Mouse (Mus musculus) activated CD4-positive, CD25-positive, alpha-beta regulatory T cell, adult 9 weeks (primary cell): ENCODE measurements around the gene Ppp1ca. TPM values are rescaled to one million over a fixed set of nuclear protein-coding genes. Genes with fewer than 3 reads are reported as not detected.

Experiments used
- polyA plus RNA-seq: library from polyadenylated mRNA; unstranded; fragments of 100-300 nt; shearing (Covaris generic); gene quantifications from one replicate; pipeline ENCODE4 v1.2.1, GENCODE M21; 2017

Gene Ppp1ca
- polyA plus RNA-seq: 1,230 TPM

GRCm38 (mm10) chr19:4191528-4192250 is at the start of gene Ppp1ca:
TSS of gene Ppp1ca (plus strand) at chr19:4192065.

GRCm38 (mm10) chr19:4143759-4144268 is 48.1 kb upstream of the Ppp1ca start, which contains the start of gene Cabp4:
TSS of gene Cabp4 (minus strand) at chr19:4144033.

GRCm38 (mm10) chr19:4148491-4148806 is 43.4 kb upstream of the Ppp1ca start, which contains the start of gene Coro1b:
TSS of gene Coro1b (plus strand) at chr19:4148619.

GRCm38 (mm10) chr19:4153232-4153654 is 38.6 kb upstream of the Ppp1ca start, which contains the start of gene Ptprcap:
TSS of gene Ptprcap (plus strand) at chr19:4153604.

GRCm38 (mm10) chr19:4162646-4163542 is 29.0 kb upstream of the Ppp1ca start, which contains the start of gene Rps6kb2:
TSS of gene Rps6kb2 (minus strand) at chr19:4163354.

GRCm38 (mm10) chr19:4175368-4175947 is 16.4 kb upstream of the Ppp1ca start, which contains the start of gene Carns1:
TSS of gene Carns1 (minus strand) at chr19:4175479.

GRCm38 (mm10) chr19:4190831-4191334 is 982 bp upstream of the Ppp1ca start, which contains the start of gene Tbc1d10c:
TSS of gene Tbc1d10c (minus strand) at chr19:4191284.

GRCm38 (mm10) chr19:4201291-4201909 is 9.5 kb downstream of the Ppp1ca start, which contains the start of gene Rad9a:
TSS of gene Rad9a (minus strand) at chr19:4201662.

GRCm38 (mm10) chr19:4214071-4214770 is 22.4 kb downstream of the Ppp1ca start, which contains the start of the genes Clcf1 and AC109138.7:
TSS of gene Clcf1 (plus strand) at chr19:4214238.
TSS of gene AC109138.7 (plus strand) at chr19:4214357.

GRCm38 (mm10) chr19:4231253-4232185 is 39.7 kb downstream of the Ppp1ca start, which contains the start of gene Pold4:
TSS of gene Pold4 (plus strand) at chr19:4231899.

Other genes with a start within 250 kb of the Ppp1ca start
- gene Aldh3b3, start 233.4 kb upstream of the Ppp1ca start, polyA plus RNA-seq: not detected
- gene Aldh3b2, start 219.7 kb upstream of the Ppp1ca start, polyA plus RNA-seq: not detected
- gene Acy3, start 205.5 kb upstream of the Ppp1ca start, polyA plus RNA-seq: 0.40 TPM
- 0.16 TPM for gene Tbx10, start 199.3 kb upstream of the Ppp1ca start, polyA plus RNA-seq
- 8.7 TPM for gene Nudt8, start 191.5 kb upstream of the Ppp1ca start, polyA plus RNA-seq
- 1.8 TPM for gene Gm49405, start 191.4 kb upstream of the Ppp1ca start, polyA plus RNA-seq
- gene Doc2g, start 188.8 kb upstream of the Ppp1ca start, polyA plus RNA-seq: 1.7 TPM
- 155 TPM for gene Ndufv1, start 179.3 kb upstream of the Ppp1ca start, polyA plus RNA-seq
- gene Gstp1, start 154.1 kb upstream of the Ppp1ca start, polyA plus RNA-seq: 631 TPM
- 3.4 TPM for gene Gstp2, start 146.0 kb upstream of the Ppp1ca start, polyA plus RNA-seq
- gene Gstp3, start 132.5 kb upstream of the Ppp1ca start, polyA plus RNA-seq: 112 TPM
- gene Cabp2, start 110.5 kb upstream of the Ppp1ca start, polyA plus RNA-seq: not detected
- gene Cdk2ap2, start 94.9 kb upstream of the Ppp1ca start, polyA plus RNA-seq: 956 TPM
- 367 TPM for gene Pitpnm1, start 92.1 kb upstream of the Ppp1ca start, polyA plus RNA-seq
- gene Aip, start 66.2 kb upstream of the Ppp1ca start, polyA plus RNA-seq: 206 TPM
- gene Gpr152, start 52.3 kb upstream of the Ppp1ca start, polyA plus RNA-seq: 0.07 TPM
- gene Cabp4, start 48.0 kb upstream of the Ppp1ca start, polyA plus RNA-seq: 0.39 TPM
- 477 TPM for gene Coro1b, start 43.4 kb upstream of the Ppp1ca start, polyA plus RNA-seq
- gene Ptprcap, start 38.5 kb upstream of the Ppp1ca start, polyA plus RNA-seq: 1,844 TPM
- 49.2 TPM for gene Rps6kb2, start 28.7 kb upstream of the Ppp1ca start, polyA plus RNA-seq
- 6.9 TPM for gene Carns1, start 16.6 kb upstream of the Ppp1ca start, polyA plus RNA-seq
- 832 TPM for gene Tbc1d10c, start 781 bp upstream of the Ppp1ca start, polyA plus RNA-seq
- gene Rad9a, start 9.6 kb downstream of the Ppp1ca start, polyA plus RNA-seq: 81.5 TPM
- 24.8 TPM for gene Clcf1, start 22.2 kb downstream of the Ppp1ca start, polyA plus RNA-seq
- gene AC109138.7, start 22.3 kb downstream of the Ppp1ca start, polyA plus RNA-seq: not detected
- 138 TPM for gene Pold4, start 39.8 kb downstream of the Ppp1ca start, polyA plus RNA-seq
- 1.1 TPM for gene Ssh3, start 77.1 kb downstream of the Ppp1ca start, polyA plus RNA-seq
- 5.1 TPM for gene Ankrd13d, start 91.1 kb downstream of the Ppp1ca start, polyA plus RNA-seq
- 58.4 TPM for gene Grk2, start 114.2 kb downstream of the Ppp1ca start, polyA plus RNA-seq
- gene Kdm2a, start 206.2 kb downstream of the Ppp1ca start, polyA plus RNA-seq: 48.9 TPM
- 5.5 TPM for gene Rhod, start 247.4 kb downstream of the Ppp1ca start, polyA plus RNA-seq